Mouse (Mus musculus): ENCODE data around the gene Rps18.

DNA sequence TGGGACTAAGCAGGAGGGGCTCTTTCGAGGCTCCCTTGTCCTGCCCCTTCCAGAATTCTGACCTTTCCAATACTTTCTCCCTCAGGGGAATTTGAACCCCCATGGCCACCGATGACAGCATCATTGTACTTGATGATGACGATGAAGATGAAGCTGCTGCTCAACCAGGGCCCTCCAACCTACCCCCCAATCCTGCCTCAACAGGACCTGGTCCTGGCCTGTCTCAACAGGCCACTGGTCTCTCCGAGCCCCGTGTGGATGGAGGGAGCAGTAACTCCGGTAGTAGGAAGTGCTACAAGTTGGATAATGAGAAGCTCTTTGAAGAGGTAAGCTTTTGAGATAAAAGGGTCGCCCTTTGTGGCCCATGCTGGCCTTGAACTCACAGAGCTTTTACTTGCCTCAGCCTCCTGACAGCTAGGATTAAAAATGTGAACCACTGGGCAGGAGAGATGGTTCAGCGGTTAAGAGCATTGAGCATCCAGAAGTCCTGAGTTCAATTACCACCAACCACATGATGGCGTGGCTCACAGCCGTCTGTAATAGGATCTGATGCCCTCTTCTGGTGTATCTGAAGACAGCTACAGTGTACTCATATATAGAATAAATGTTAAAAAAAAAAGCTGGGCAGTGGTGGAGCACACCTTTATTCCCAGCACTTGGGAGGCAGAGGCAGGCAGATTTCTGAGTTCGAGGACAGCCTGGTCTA is 45.3 kb downstream of the Rps18 start:
- TF ChIP-seq CTCF (IDR thresholded peaks at IDR 0.05) (peak; percentile 18; the same call in 1 of the 2 replicates), POLR2A (IDR thresholded peaks at IDR 0.05; ENCODE audit: insufficient read depth, low read depth, low read length) (no peak)
